Mouse (Mus musculus) macrophage (primary cell): ENCODE results near the gene Smg9. TPM values are rescaled to one million over a fixed set of nuclear protein-coding genes. Genes with fewer than 3 reads are reported as not detected.

ENCODE experiments used
- H3K27ac ChIP-seq: fragments of 350-480 bp; formaldehyde crosslinking; 2 replicates; pipeline ENCODE4 v1.9.0; 2021
- H3K36me3 ChIP-seq: fragments of 350-480 bp; formaldehyde crosslinking; 2 replicates; pipeline ENCODE4 v1.9.0; 2021; ENCODE audit errors: inconsistent target
- H3K4me3 ChIP-seq: fragments of 350-480 bp; formaldehyde crosslinking; 2 replicates; pipeline ENCODE4 v1.9.0; 2021; ENCODE audit errors: inconsistent target
- H3K79me2 ChIP-seq: fragments of 350-480 bp; formaldehyde crosslinking; 2 replicates; pipeline ENCODE4 v1.9.0; 2021; ENCODE audit errors: inconsistent target
- WGBS: methylation state at CpG from one replicate; pipeline ENCODE4 v1.1.7; 2026; ENCODE audit warnings: inconsistent platforms; ENCODE audit not compliant: missing documents; 5-methylcytosine and 5-hydroxymethylcytosine counted together
- polyA plus RNA-seq: library from polyadenylated mRNA; stranded (reverse); fragments of 250-400 nt; gene quantifications from 3 replicates; pipeline ENCODE4 v1.2.4, GENCODE M21; 2018; ENCODE audit warnings: inconsistent platforms

Smg9 gene
- polyA plus RNA-seq, 1 experiment from 2014 or later = 19.7 TPM

DNA sequence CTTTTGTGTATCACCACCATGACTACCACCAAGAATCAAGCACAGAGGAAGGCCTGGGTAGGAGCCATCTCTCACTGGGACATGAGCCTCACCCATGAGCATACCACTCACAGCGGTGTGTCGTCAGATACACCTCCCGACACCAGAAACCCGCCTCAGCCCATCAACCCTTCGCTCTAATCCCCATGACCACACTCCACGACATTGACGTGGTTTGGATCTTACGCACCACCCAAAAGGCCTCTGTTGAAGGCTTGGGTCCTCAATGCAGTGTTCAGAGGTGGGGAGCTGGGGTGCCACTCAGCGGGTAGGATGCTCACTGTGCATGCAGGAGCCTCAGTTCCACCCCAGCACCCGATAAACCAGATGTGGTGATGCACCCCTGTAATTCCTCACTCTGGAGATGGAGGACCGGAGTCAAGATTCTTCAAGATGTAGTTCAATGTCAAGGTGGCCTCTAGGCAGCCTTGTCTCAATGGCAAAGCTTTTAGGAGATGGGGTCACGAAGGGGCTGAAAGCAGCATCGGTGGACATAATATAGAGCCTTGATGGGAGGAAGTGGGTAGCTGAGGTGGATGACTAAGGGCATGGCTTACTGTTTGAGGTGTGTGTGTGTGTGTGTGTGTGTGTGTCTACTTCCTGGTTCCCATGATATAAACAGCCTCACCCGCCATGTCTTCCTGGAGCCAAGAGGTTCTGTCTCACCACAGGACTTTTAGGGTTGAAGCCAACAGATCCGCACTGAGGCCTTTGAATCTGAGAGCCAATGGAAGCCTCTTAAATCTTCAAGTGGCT is 31.3 kb downstream of the Smg9 start:
- Histone ChIP-seq H3K36me3 (no peaks in the 10 kb centered on the region), H3K79me2 (no peaks in the 10 kb centered on the region), H3K4me3 (no peak overlapping the region), H3K27ac (no peak overlapping the region)
- WGBS = 85% methylated on average over 8 of the region's 15 CpGs

DNA sequence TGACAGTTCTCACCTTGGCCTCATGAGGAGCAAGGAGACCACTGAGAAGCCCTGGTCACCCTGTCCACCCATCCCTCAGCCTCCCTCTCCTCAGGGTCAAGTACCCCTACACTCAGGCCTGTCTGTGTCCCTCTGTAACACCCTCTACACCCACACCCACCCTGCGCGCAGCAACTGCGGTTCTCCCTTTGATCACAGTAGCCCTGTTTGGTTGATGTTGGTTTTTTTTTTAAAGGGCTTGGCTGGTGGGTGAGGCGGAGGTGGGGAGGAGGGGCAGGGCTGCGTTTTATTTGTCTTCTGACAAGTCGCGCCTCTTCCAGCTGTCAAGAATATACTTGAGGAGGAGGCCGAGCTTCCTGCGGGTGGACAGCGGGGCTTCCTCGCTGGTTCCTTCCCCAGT is 32.3 kb downstream of the Smg9 start:
- Histone ChIP-seq H3K79me2 (no peaks in the 10 kb centered on the region), H3K27ac (no peak overlapping the region), H3K4me3 (no peak overlapping the region), H3K36me3 (no peaks in the 10 kb centered on the region)
- WGBS = 95% methylated on average over 11 of the region's 11 CpGs

DNA sequence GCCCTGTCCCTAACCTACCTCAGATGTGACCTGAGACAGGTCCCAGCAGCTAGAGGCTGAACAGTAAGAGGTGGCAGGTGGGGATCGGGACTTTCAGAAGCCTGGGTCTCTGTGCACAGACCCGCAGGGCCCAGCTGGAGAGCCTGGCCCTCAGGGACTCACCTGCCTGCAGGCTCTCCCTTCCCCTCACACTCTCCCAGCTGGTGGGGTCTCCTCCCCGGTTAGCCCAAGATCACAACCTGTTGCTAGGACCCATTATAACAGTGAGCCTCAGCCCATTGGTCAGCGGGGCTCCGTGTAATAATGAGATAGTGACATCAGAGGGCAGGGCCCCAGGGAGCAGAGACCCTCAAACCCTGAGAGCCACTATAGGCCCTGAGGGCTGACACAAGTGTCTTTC is 35.9 kb downstream of the Smg9 start:
- no peak overlapping the region for H3K4me3 ChIP-seq
- no peaks in the 10 kb centered on the region for H3K36me3 ChIP-seq
- no peaks in the 10 kb centered on the region for H3K79me2 ChIP-seq
- H3K27ac ChIP-seq = no peak overlapping the region
- WGBS = 100% methylated on average over 5 of the region's 5 CpGs

DNA sequence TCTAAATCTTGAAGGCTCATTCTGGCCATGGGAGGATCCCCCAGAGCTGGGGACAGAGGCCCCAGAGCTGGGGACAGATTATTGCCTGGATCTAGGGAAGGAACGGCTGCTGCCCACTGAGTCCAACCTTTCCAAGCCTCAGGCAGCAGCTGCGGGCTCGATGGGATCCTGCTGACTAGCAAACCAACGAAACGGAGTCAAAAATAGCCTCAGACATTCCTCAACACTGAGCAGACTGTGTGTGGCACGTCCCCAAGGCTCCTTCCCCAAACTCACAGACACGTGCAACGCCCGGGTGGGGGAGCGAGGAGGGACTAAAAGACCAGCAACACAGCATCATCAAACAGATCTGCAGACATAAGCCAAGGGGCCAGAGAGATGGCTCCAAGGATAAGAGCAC is 38.6 kb downstream of the Smg9 start:
- Histone ChIP-seq H3K36me3 (no peaks in the 10 kb centered on the region), H3K27ac (no peak overlapping the region), H3K79me2 (no peaks in the 10 kb centered on the region), H3K4me3 (no peak overlapping the region)
- 57% methylated on average over 10 of the region's 10 CpGs for WGBS

DNA sequence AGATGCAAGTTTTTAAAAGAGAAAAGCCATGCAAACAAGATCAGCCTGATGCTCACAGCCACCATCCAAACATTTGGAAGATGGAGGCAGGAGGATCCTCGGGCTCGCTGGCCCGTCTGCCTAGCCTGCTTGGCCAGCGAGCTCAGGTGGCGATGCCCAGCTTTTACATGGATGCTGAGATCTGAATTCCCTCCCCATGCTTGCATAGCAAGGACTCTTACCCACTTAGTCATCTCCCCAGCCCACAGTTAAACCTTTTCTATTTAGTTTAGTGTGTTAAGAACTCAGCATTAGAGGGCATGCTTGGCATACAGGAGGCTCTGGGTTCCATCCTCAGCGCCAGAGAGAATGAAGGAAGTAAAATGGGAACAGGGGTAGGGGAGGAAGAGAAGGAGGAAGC is 39.8 kb downstream of the Smg9 start:
- Histone ChIP-seq H3K36me3 (no peaks in the 10 kb centered on the region), H3K27ac (no peak overlapping the region), H3K79me2 (no peaks in the 10 kb centered on the region), H3K4me3 (no peak overlapping the region)
- WGBS = 67% methylated on average over 6 of the region's 6 CpGs

DNA sequence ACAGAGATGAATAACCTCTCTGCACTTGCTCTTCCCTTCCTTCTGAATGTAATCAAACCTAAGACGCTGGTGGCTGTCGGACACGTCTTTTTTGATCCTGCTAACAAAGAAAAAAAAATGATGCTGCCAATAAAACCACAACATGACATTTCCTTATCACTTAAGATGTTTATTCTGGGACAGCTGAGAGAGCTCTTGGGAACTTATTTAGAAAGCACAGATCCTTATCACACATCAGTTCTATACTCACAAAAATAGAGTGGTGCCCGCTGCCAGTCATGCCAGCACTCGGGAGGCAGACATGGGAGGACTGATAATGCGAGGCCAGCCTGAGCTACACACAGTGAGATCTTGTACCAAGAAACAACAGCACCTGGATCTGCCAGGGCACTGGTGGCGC is 40.5 kb downstream of the Smg9 start:
- H3K27ac ChIP-seq = no peak overlapping the region
- WGBS = 78% methylated on average over 7 of the region's 7 CpGs
- no peak overlapping the region for H3K4me3 ChIP-seq
- H3K79me2 ChIP-seq = no peaks in the 10 kb centered on the region
- H3K36me3 ChIP-seq = no peaks in the 10 kb centered on the region

DNA sequence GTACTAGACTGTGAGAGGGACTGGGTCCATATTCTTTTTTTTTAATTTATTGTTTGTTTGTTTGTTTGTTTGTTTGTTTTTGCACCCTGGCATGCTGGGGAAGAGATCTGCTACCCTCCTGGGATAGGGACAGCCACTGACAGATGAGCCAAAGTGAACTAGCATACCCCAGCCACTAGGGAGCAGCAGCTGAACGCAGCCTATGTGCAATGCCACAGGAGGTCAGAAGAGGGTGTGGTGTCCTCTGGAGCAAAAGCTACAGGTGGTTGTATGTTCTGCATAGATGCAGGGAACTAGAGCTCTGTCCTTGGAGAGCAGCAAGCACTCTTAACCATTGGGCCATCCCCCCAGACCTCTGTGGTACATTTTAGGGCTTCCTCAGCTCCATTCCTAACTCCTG is 42.4 kb downstream of the Smg9 start:
- Histone ChIP-seq H3K4me3 (no peak overlapping the region), H3K27ac (peak overlapping the region; percentile 46), H3K79me2 (no peaks in the 10 kb centered on the region), H3K36me3 (no peaks in the 10 kb centered on the region)
- WGBS = 10% methylated on average over 1 of the region's 1 CpGs

DNA sequence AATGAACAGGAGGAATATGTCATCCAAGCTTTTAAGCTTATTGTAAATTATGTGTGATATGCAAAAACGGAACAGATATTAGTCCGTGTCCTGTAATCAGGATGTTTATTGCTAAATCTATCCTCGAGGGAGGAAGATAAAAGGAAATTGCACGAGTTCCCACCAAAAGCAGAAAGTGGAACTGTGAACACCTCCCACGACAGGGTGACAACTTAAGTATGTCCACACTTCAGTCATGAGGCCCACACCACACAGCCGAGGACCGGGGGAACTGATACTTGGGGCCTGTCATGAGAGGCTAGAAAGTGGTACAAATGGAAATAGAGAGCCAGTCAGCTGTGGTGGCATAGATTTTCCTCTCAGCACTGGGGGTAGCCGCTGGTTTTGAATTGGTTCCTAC is 42.9 kb downstream of the Smg9 start:
- WGBS = 3% methylated on average over 8 of the region's 8 CpGs
- Histone ChIP-seq H3K79me2 (no peaks in the 10 kb centered on the region), H3K4me3 (no peak overlapping the region), H3K36me3 (no peaks in the 10 kb centered on the region), H3K27ac (peak overlapping the region; percentile 46)

DNA sequence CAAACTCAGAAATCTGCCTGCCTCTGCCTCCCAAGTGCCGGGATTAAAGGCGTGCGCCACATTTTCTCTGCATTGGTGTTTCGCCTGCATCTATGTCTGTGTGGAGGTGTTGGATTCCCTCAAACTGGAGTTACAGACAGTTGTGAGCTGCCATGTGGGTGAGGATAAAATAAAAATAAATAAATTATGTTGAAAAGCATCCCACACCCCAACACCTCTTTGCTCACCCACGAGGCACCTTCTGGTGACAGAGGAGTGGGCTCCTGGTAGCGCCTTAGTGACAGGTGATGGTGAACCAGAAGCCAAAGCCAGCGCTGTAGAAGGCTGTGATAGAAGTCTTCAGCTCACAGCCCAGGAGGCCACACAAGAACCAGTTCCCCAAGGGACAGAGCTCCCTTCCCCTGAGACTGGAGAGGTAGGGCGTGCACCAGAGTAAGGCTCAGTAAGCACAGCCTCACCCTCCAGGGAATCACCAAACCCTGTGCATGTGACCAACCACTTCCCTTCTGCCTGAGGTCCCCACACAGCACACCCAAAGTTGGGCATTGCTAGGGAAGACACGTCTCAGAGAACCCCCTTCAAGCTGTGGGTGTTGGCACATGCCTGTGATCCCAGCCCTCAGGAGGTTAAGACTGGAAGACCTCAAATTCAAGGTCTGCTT is 46.0 kb downstream of the Smg9 start:
- Histone ChIP-seq H3K36me3 (no peaks in the 10 kb centered on the region), H3K79me2 (no peaks in the 10 kb centered on the region), H3K4me3 (no peak overlapping the region), H3K27ac (no peak overlapping the region)
- WGBS = 69% methylated on average over 9 of the region's 9 CpGs

DNA sequence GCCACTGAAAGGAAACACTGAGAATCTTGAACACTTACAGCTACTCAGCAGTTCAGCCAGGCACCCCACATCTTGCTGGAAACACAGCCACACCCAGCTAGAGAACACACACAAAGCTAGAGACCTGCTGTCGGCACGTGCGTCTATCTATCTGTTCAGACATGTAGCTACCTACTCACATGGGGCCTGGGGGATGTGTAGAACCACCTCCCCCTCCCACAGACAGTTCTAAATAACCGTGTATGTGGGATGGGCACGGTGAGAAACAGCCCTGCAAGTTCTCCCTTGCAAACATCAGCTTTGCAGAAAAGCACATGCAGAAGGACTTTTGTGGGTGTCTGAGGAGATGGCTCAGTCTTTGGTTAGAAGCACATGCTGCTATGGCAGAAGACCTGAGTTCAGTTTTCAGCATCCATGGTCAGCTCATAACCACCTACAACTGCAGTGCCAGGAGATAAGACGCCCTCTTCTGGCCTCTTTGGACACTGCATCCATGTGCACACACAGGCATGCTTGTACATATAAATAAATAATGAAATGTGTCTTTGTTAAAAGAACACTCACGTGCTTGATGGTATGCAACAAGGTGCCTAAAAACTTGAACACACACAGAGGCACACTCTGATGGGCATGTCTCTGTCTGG is 47.4 kb downstream of the Smg9 start:
- no peaks in the 10 kb centered on the region for H3K36me3 ChIP-seq
- H3K4me3 ChIP-seq = no peak overlapping the region
- H3K27ac ChIP-seq = no peak overlapping the region
- H3K79me2 ChIP-seq = no peaks in the 10 kb centered on the region
- WGBS = 89% methylated on average over 7 of the region's 7 CpGs

DNA sequence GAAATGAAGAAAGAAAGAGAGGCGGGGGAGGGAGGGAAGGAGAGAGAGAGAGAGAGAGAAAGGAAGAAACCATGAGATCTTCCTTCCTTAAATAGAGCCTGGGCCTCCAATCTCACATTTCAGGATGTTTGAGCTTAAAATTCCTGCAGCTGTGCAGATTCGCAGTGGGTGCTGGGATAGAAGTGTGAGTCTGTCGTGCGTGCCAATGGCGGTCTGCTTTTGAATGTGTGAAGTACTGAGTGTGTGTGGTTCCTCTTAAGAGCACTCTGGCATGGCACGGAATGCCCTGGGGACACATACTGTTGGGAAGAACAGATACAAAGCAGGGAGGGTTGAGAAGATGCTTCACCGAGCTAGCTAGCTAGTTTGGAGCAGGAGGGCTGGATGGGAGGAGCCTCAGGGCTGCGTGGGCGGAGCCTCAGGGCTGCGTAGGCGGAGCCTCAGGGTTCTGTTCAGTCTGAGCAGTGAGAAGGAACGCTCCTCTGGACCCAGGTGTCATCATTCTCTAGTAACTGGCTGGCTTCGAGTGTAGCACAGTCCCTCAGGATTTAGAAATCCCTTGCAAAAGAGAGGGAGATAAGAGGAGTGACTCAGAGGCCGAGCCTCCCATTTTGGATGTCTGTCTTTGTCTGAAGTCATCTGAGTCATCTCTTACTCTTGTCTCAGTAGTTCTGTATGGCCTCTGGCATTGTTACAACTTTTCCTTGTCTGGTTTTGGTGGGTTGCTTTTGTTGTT is 49.5 kb downstream of the Smg9 start:
- Histone ChIP-seq H3K36me3 (no peaks in the 10 kb centered on the region), H3K27ac (no peak overlapping the region), H3K79me2 (no peaks in the 10 kb centered on the region), H3K4me3 (no peak overlapping the region)
- 71% methylated on average over 14 of the region's 14 CpGs for WGBS

DNA sequence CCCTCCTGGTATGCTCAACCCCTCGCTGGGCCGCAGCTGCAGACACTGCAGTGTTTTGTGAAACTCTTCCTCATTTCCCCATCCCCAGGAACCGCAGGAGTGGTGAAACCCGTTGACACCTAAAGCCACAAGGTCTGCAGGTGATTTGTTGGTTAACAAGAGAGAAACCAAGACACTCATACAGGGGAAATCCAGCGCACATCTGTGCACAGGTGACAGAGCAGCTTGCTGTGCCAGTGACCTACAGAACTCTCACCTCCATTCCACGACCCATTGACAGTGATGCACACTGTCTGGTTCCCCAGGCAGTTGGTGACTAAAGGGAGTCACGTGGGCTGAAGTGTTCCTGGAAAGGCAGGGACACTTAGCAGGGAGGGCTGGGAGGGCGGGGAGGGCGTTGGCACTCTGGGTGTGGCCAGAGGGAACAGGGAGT is 51.2 kb downstream of the Smg9 start:
- WGBS = 17% methylated on average over 9 of the region's 9 CpGs
- Histone ChIP-seq H3K27ac (no peak overlapping the region), H3K4me3 (no peak overlapping the region), H3K36me3 (no peaks in the 10 kb centered on the region), H3K79me2 (no peaks in the 10 kb centered on the region)

DNA sequence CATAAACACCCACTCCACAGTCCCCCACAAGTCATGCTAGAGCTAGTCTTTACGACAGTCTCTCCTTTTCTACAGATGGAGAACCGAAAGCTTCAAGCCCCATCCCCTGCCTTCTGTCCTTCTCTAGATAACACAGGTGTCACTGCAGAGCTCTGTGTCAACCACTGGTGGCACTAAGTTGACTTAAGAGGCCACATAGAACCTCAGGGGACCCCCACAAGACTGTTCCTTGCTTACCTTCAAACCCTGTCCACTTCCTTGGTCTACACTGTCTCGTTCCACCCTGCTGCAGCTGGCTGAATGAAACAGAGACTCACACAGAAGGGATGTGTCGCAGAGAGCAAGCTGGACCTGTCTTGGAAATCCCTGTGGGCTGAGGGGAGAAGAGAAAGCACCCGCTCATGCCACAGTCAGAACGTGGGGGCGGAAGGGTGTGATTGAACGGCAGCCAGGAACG is 52.5 kb downstream of the Smg9 start, which contains the start of gene Irgc1:
Irgc1 (minus strand) TSS at position 443 of the 457 bp plus-strand sequence.
- Histone ChIP-seq H3K36me3 (no peaks in the 10 kb centered on the region), H3K4me3 (no peak within 1 kb of the TSS), H3K79me2 (no peaks in the 10 kb centered on the region), H3K27ac (no peak within 1 kb of the TSS)
- 59% methylated on average over 9 of the region's 9 CpGs for WGBS

DNA sequence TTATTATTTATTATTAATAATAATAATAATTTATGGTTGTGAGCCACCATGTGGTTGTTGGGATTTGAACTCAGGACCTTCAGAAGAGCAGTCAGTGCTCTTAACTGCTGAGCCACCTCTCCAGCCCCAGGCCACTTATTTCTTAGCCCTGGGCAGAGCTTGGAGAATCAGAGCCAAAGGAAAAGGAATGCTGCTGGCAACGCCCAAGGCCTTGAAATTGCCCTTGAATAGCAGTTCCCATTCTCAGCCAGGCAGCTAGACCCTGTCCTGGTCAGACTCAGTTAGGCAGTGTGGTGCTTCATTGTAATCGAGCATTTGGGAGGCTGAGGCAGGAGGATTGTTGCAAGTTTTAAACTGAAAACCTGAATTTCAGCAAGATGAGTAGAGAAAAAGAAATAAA is 54.8 kb downstream of the Smg9 start:
- no peak overlapping the region for H3K27ac ChIP-seq
- H3K79me2 ChIP-seq = no peaks in the 10 kb centered on the region
- no peak overlapping the region for H3K4me3 ChIP-seq
- H3K36me3 ChIP-seq = no peaks in the 10 kb centered on the region
- WGBS = 93% methylated on average over 2 of the region's 2 CpGs
